Mouse (Mus musculus) E14TG2a.4 (cell line): ENCODE data around the gene Stn1.
"Not testable (repeated sequence)": the region's sequence is repeated elsewhere in the genome, so short reads cannot be mapped to it uniquely, and the experiment has no call there.

ENCODE experiments used
- H3K27me3 ChIP-seq: 2 replicates; pipeline ENCODE4 v1.6.1; 2014; ENCODE audit warnings: low read length, control low read depth; ENCODE audit not compliant: insufficient read depth
- H3K36me3 ChIP-seq: 2 replicates; pipeline ENCODE4 v1.6.1; 2014; ENCODE audit warnings: low read length, control low read depth; ENCODE audit not compliant: insufficient read depth
- H3K4me1 ChIP-seq: replicated peaks from 2 replicates; pipeline ENCODE4 v1.6.1; 2014; ENCODE audit warnings: low read depth, low read length, control low read depth
- H3K4me3 ChIP-seq: replicated peaks from 2 replicates; pipeline ENCODE4 v1.5.1; 2014; ENCODE audit warnings: mild to moderate bottlenecking, low read length
- H3K9me3 ChIP-seq: 2 replicates; pipeline ENCODE4 v1.6.1; 2014; ENCODE audit warnings: low read length, control low read depth
- CTCF ChIP-seq: conservative IDR thresholded peaks from 2 replicates; pipeline ENCODE4 v1.5.1; 2014; ENCODE audit warnings: low read length
- NANOG ChIP-seq: IDR thresholded peaks from 2 replicates; pipeline ENCODE4 v1.6.1; 2014; ENCODE audit warnings: borderline replicate concordance, low read length, mixed read lengths
- POU5F1 ChIP-seq: IDR thresholded peaks from 2 replicates; pipeline ENCODE4 v1.6.1; 2014; ENCODE audit warnings: low read length, borderline replicate concordance

Stn1 gene

DNA sequence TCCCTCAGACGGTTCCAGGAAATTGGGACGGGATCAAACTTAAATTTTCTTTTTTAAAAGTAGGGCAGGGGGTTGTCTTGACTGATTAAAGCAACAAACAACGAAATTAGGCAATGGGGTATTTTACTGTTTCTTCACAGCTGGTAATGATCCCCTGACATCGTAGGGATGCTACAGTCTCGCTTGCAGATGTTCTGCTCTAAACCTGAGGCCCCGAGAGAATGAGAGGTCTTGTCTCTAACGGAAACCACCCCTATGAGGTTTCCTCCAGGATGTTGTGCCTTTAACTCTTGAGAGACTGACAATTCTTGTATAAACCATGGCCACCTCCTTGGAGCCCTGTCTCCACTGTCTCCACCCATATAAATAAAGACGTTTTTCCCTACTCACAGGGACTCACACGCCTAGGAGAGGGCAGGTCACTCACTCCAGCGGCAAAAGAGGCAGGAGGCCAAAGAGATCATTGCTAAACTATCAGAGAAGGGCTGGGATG lies at the start of gene Stn1:
Gene Stn1 (minus strand): TSS at position 208 of the 493 bp plus-strand sequence.
- H3K27me3 ChIP-seq: peaks cover 7% of the 10 kb centered on the region; the same call in 1 of the 2 replicates
- peak within 1 kb of the TSS; percentile 91 for H3K4me3 ChIP-seq
- H3K36me3 ChIP-seq: peaks cover 30% of the 10 kb centered on the region
- H3K9me3 ChIP-seq: no peaks in the 10 kb centered on the region
- TF ChIP-seq POU5F1 (no peak), NANOG (no peak), CTCF (no peak)
- H3K4me1 ChIP-seq: peaks cover 58% of the 10 kb centered on the region

DNA sequence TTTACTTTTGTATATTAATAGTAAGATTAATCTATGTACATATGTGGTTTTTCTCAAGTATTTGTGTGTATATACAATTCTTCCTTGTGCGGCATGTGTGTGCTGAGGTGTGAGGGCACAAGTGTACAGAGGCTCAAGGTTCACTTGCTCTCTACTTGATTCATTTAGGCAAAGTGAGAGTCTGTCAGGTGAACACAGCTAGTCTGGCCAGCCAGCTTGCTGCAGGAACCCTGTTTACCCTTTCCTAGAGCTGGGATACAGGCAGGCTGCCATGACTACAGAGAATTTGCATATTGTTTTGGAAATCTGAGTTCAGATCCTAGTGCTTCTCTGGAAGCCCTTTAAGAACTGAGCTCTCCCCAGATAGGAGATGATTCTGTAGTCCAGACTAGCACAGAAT lies 49.7 kb upstream of the Stn1 start:
- Histone ChIP-seq H3K4me3 (no peak overlapping the region), H3K36me3 (no peaks in the 10 kb centered on the region), H3K4me1 (0 out of 2 replicates have a peak, but pooled peaks cover 3% of the 10 kb centered on the region), H3K9me3 (no peaks in the 10 kb centered on the region), H3K27me3 (no peaks in the 10 kb centered on the region)
- TF ChIP-seq NANOG (no peak), CTCF (no peak), POU5F1 (no peak)

DNA sequence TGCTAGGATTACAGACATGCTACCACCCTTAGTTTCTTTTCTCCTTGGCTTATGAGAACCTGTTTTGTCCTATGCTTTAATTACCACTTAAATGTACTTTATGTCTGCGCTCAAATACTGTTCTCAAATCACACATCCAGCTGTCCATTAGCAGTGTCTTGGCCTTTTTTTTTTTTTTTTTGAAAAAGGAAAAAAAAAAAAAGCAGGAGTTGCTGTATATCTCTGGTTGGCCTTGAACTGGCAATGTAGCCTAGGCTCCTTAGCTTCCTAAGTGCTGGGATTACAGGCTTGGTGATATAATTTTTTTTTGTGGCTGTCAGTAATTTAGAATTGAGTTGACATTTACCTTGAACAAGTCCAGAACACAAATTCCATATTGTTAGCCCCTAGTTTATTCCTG lies 48.5 kb upstream of the Stn1 start:
- H3K36me3 ChIP-seq: no peaks in the 10 kb centered on the region
- peaks cover 12% of the 10 kb centered on the region for H3K4me1 ChIP-seq
- H3K27me3 ChIP-seq: peaks cover 6% of the 10 kb centered on the region; the same call in 1 of the 2 replicates
- TF ChIP-seq CTCF (no peak), NANOG (no peak), POU5F1 (no peak)
- no peak overlapping the region for H3K4me3 ChIP-seq
- no peaks in the 10 kb centered on the region for H3K9me3 ChIP-seq

DNA sequence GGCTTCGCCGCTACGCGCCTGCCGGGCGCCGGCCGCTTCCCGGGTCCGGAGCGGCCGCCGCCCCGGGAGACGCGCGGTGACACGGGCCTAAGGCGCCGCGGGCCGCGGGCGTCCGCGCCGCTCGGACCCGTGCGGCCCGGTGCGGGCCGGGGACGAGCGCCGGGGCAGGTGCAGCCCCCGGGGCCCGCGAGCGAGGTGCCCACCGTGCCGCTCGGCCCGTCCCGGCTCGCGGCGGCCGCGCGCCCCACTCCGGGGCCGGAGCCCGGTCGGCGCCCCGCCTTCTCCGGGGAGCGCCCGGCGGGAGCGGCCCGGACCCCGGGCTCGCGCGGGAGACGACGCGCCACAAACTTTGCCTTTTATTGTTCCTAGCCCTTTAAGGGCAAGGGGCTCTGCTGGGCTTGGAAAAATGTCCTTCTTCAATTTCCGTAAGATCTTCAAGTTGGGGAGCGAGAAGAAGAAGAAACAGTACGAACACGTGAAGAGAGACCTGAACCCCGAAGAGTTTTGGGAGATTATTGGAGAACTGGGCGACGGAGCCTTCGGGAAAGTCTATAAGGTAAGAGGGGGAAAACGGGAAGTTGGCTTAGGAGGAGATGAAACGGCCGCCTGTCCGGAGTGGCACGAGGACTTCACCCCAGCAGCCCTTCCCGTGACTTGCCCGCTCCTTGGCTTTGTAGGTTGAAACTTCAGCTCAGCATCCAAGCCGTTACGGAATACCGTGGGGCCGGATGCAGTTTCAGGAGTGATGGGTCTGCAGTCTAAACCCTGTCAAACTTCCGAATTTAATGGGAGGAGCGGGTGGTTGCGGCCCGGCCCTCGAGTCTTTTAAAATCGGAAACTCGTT lies 42.7 kb upstream of the Stn1 start:
- no peak for TF ChIP-seq POU5F1
- no peak for TF ChIP-seq CTCF
- no peak for TF ChIP-seq NANOG
- Histone ChIP-seq H3K27me3 (peaks cover 8% of the 10 kb centered on the region), H3K36me3 (no peaks in the 10 kb centered on the region), H3K4me1 (peaks cover 28% of the 10 kb centered on the region), H3K4me3 (peak overlapping the region; percentile 87), H3K9me3 (no peaks in the 10 kb centered on the region)

DNA sequence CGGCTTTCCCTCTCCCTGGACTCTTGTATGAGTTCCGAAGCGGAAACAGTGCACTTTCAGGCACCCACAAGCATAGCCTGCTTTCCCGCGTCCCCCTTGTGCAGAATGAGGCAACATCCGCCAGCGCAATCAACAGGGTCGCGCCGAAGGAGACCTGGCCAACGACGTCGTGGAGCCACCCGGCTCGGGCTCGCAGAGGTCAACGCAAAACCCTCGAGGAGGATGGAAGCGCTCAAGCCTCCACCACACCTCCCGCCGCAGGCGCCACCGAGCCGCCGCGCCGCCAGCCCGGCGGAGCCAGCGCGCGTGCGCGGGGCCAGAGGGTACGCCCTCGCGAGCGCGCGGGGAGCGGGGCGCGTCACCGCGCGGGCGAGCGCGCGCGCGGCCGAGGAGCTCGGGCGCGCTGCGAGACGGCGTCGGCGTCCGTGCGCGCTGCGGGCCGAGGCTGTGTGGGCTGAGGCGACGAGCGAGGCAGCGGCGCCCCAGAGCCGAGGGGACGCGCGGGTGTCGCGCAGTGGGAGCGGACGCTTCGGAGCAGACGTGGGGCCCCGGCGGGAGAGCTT lies 42.0 kb upstream of the Stn1 start, which contains the start of gene Slk:
Gene Slk (plus strand): TSS at position 454 of the 563 bp plus-strand sequence.
- Histone ChIP-seq H3K4me1 (peaks cover 28% of the 10 kb centered on the region), H3K9me3 (no peaks in the 10 kb centered on the region), H3K36me3 (no peaks in the 10 kb centered on the region), H3K4me3 (peak within 1 kb of the TSS; percentile 87), H3K27me3 (peaks cover 8% of the 10 kb centered on the region)
- TF ChIP-seq POU5F1 (no peak), NANOG (no peak), CTCF (no peak)

DNA sequence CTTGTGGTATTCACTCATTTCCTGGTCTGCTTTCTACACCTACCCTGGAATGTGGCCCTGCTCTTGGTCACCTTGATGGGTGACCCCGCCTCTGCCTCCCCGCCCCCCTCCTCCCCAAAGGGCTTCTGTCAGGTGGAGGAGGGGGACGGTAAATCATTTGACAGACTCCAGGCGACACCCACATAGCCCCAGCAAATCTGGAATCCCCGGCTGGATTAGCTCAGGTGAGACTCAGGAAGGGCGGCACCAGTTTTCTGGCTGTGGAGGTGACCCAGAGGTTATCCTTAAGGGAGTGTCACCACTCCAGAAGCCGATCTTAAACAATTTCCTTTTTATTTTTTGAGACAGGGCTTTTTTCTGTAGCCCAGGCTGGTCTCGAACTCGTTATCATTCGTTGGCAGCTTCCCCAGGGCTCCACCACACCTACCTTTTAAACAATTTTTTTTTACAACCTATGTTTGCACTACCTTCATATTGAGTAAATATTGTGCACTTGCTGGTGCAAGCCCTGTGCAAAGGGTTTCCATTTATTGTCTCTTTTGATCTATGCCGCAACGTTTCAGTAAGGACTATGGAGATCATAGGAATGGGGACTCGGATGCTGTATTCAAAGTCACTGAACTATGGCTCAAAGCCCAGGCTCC lies 41.4 kb upstream of the Stn1 start:
- Histone ChIP-seq H3K27me3 (peaks cover 8% of the 10 kb centered on the region), H3K4me3 (peak overlapping the region; percentile 87), H3K9me3 (no peaks in the 10 kb centered on the region), H3K36me3 (no peaks in the 10 kb centered on the region), H3K4me1 (peaks cover 28% of the 10 kb centered on the region)
- TF ChIP-seq CTCF (no peak), NANOG (no peak), POU5F1 (no peak)

DNA sequence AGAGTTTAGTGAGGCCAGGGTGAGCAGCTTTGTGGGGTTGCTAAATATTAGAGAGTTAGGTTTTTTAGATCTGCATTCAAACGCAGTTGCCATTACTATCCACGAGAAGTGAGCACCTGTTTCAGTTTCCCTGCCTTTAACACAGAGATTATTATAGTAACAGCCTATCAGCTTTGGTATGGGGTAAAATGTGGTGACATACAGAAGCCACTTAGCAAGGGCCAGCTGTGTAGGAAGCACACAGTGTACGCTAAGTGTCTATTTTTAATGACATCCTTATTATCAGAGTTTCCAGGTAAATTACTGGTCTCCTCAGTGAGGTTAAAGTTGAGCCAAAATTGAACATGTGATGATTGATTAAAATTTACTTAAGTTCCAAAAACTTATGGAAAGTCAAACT lies 36.4 kb upstream of the Stn1 start:
- Histone ChIP-seq H3K36me3 (no peaks in the 10 kb centered on the region), H3K27me3 (no peaks in the 10 kb centered on the region), H3K4me1 (peaks cover 20% of the 10 kb centered on the region), H3K9me3 (no peaks in the 10 kb centered on the region), H3K4me3 (no peak overlapping the region)
- TF ChIP-seq POU5F1 (no peak), CTCF (no peak), NANOG (no peak)

DNA sequence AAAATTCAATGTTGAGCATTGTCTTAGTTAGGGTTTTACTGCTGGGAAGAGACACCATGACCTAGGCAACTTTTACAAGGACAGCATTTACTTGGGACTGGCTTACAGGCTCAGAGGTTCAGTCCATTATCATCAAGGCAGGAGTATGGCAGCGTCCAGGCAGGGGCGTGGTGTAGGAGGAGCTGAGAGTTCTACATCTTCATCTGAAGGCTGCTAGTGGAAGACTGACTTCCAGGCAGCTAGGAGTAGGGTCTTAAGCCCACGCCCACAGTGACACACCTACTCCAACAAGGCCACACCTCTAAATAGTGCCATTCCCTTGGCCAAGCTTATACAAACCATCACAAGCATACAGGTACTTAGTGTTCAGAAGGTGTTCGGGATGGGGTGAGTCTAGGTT lies 34.7 kb upstream of the Stn1 start:
- H3K4me3 ChIP-seq, H3K4me1 ChIP-seq, H3K36me3 ChIP-seq, H3K27me3 ChIP-seq, H3K9me3 ChIP-seq: not testable (repeated sequence)

DNA sequence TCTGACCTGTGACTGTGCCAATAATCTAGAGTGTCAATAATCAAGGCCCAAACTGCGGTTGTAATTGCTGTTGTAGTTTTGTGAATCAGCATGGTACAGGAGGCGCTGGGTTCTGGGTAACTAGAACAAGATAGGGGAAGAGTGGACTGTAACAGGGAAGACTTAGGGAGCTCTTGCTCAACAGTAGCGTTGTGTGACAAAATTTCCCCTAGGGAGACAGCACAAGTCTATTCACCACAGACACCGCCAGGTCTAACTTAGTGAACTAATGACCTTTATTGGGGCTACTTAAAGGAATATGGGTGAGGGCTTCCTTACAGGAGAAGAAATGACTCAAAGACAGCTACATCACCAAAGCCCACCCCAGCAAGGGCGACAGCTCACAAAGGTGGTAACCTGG lies 32.7 kb upstream of the Stn1 start:
- no peaks in the 10 kb centered on the region for H3K9me3 ChIP-seq
- H3K4me3 ChIP-seq: no peak overlapping the region
- peaks cover 2% of the 10 kb centered on the region; the same call in 1 of the 2 replicates for H3K27me3 ChIP-seq
- no peak for TF ChIP-seq NANOG
- no peak for TF ChIP-seq CTCF
- no peak for TF ChIP-seq POU5F1
- H3K4me1 ChIP-seq: peaks cover 7% of the 10 kb centered on the region
- no peaks in the 10 kb centered on the region for H3K36me3 ChIP-seq
